Mouse (Mus musculus) yolk sac, embryonic 10.5 days (tissue): ENCODE data around the gene Cdk20.

Experiments
- DNase-seq: peaks from one replicate; pipeline ENCODE4 v3.0.0-alpha.2; 2017; ENCODE audit warnings: low spot score

The Cdk20 gene

GRCm38 (mm10) chr13:64432017-64432995 lies at the start of gene Cdk20:
TSS of gene Cdk20 (plus strand) at chr13:64432314.
- peak; percentile 95 for DNase-seq

- no peak for DNase-seq
Measured at GRCm38 (mm10) chr13:64384937-64385336, 47.2 kb upstream of the Cdk20 start.

GRCm38 (mm10) chr13:64386048-64386447 lies 46.1 kb upstream of the Cdk20 start:
- peak; percentile 85 for DNase-seq

- DNase-seq, result no peak
Measured at GRCm38 (mm10) chr13:64388415-64388814, 43.7 kb upstream of the Cdk20 start.

- peak; percentile 67 for DNase-seq
Measured at GRCm38 (mm10) chr13:64396979-64397378, 35.1 kb upstream of the Cdk20 start.

- no peak for DNase-seq
Measured at GRCm38 (mm10) chr13:64398065-64398464, 34.0 kb upstream of the Cdk20 start.

- no peak for DNase-seq
Measured at GRCm38 (mm10) chr13:64399906-64400305, 32.2 kb upstream of the Cdk20 start.

GRCm38 (mm10) chr13:64400801-64401361 lies 31.2 kb upstream of the Cdk20 start:
- no peak for DNase-seq

- DNase-seq, result no peak
Measured at GRCm38 (mm10) chr13:64402006-64402405, 30.1 kb upstream of the Cdk20 start.

GRCm38 (mm10) chr13:64402504-64402949 lies 29.6 kb upstream of the Cdk20 start:
- DNase-seq, result peak; percentile 62

GRCm38 (mm10) chr13:64402951-64403460 lies 29.1 kb upstream of the Cdk20 start:
- no peak for DNase-seq

- no peak for DNase-seq
Measured at GRCm38 (mm10) chr13:64403519-64403918, 28.6 kb upstream of the Cdk20 start.

- DNase-seq, result no peak
Measured at GRCm38 (mm10) chr13:64405550-64405949, 26.6 kb upstream of the Cdk20 start.

- DNase-seq, result no peak
Measured at GRCm38 (mm10) chr13:64407992-64408391, 24.1 kb upstream of the Cdk20 start.

GRCm38 (mm10) chr13:64410604-64411003 lies 21.5 kb upstream of the Cdk20 start:
- DNase-seq, result no peak

- no peak for DNase-seq
Measured at GRCm38 (mm10) chr13:64411282-64411681, 20.8 kb upstream of the Cdk20 start.

GRCm38 (mm10) chr13:64412752-64413257 lies 19.3 kb upstream of the Cdk20 start:
- no peak for DNase-seq

- DNase-seq, result no peak
Measured at GRCm38 (mm10) chr13:64415659-64416058, 16.5 kb upstream of the Cdk20 start.

GRCm38 (mm10) chr13:64416955-64417601 lies 15.0 kb upstream of the Cdk20 start:
- DNase-seq, result no peak

GRCm38 (mm10) chr13:64420847-64421246 lies 11.3 kb upstream of the Cdk20 start:
- DNase-seq, result no peak

- DNase-seq, result no peak
Measured at GRCm38 (mm10) chr13:64421386-64421785, 10.7 kb upstream of the Cdk20 start.

GRCm38 (mm10) chr13:64421952-64422606 lies 10.0 kb upstream of the Cdk20 start:
- no peak for DNase-seq
